Mouse (Mus musculus) lung, postnatal 0 days (tissue): Measurements from ENCODE around the gene Gpr33.

Source experiments
- CTCF ChIP-seq: IDR thresholded peaks from 2 replicates; pipeline ENCODE4 v1.5.1; 2016; ENCODE audit warnings: antibody characterized with exemption, mild to moderate bottlenecking
- EP300 ChIP-seq: IDR thresholded peaks from 2 replicates; pipeline ENCODE4 v1.6.1; 2016; ENCODE audit warnings: antibody characterized with exemption, mild to moderate bottlenecking, control low read depth

- TF ChIP-seq EP300: no peak
- TF ChIP-seq CTCF: no peak
Observed at GRCm38 (mm10) chr12:52005877-52006632, 21.8 kb downstream of the Gpr33 start, which contains the start of gene Dtd2.
